Mouse (Mus musculus) heart, postnatal 0 days (tissue): ENCODE results near the gene Rnase2b. TPM values are rescaled to one million over a fixed set of nuclear protein-coding genes. Genes with fewer than 3 reads are reported as not detected.

ENCODE experiments used
- ATAC-seq: fragments of 200-750 bp; cut with Nextera tagmentation; 2 replicates; pipeline ENCODE4 v1.8.0; 2017; ENCODE audit warnings: low read depth, moderate number of reproducible peaks, moderate library complexity; ENCODE audit not compliant: insufficient read depth
- DNase-seq: peaks from one replicate; pipeline ENCODE4 v3.0.0-alpha.2; 2016; ENCODE audit warnings: low spot score
- H3K27ac ChIP-seq: fragments of 300-500 bp; sonication (generic); 2 replicates; pipeline ENCODE4 v1.5.1; 2014; ENCODE audit warnings: low read depth, mild to moderate bottlenecking
- H3K27me3 ChIP-seq: fragments of 300-500 bp; sonication (generic); 2 replicates; pipeline ENCODE4 v1.6.1; 2014; ENCODE audit warnings: low read length, mixed read lengths; ENCODE audit not compliant: control insufficient read depth, insufficient read depth
- H3K36me3 ChIP-seq: fragments of 300-500 bp; sonication (generic); replicated peaks from 2 replicates; pipeline ENCODE4 v1.6.1; 2014; ENCODE audit warnings: low read length, mixed read lengths; ENCODE audit not compliant: control insufficient read depth, insufficient read depth
- H3K4me1 ChIP-seq: fragments of 300-500 bp; sonication (generic); 2 replicates; pipeline ENCODE4 v1.6.1; 2014; ENCODE audit warnings: antibody characterized with exemption; ENCODE audit not compliant: control insufficient read depth, insufficient read depth
- H3K4me2 ChIP-seq: fragments of 300-500 bp; sonication (generic); 2 replicates; pipeline ENCODE4 v1.6.1; 2014; ENCODE audit warnings: low read depth, mild to moderate bottlenecking, low read length, moderate library complexity
- H3K4me3 ChIP-seq: fragments of 300-500 bp; sonication (generic); 2 replicates; pipeline ENCODE4 v1.5.1; 2014; ENCODE audit warnings: low read depth, low read length
- H3K9ac ChIP-seq: fragments of 300-500 bp; sonication (generic); replicated peaks from 2 replicates; pipeline ENCODE4 v1.6.1; 2014; ENCODE audit warnings: low read depth, low read length, mixed read lengths
- H3K9me3 ChIP-seq: fragments of 300-500 bp; sonication (generic); replicated peaks from 2 replicates; pipeline ENCODE4 v1.6.1; 2016; ENCODE audit warnings: low read length; ENCODE audit not compliant: control insufficient read depth
- CTCF ChIP-seq: IDR thresholded peaks from 2 replicates; pipeline ENCODE4 v1.5.1; 2016; ENCODE audit warnings: antibody characterized with exemption, control low read depth, low read depth
- EP300 ChIP-seq: IDR thresholded peaks from 2 replicates; pipeline ENCODE4 v1.6.1; 2016; ENCODE audit warnings: antibody characterized with exemption, low read depth
- WGBS: fragments of 180-500 bp; shearing (Covaris S2); extraction: QIAGEN DNeasy Blood & Tissue Kit; methylation state at CpG from one replicate; pipeline ENCODE4 v1.1.7; 2014; 5-methylcytosine and 5-hydroxymethylcytosine counted together
- polyA plus RNA-seq: library from polyadenylated mRNA; unstranded; fragments of >200 nt; fragmentation: Nextera tagmentation; extraction: Ambion mirVana; gene quantifications from 2 replicates; pipeline ENCODE4 v1.2.1, GENCODE M21; 2015
- total RNA-seq: library from RNA; depleted of rRNA; stranded (reverse); fragments of >200 nt; gene quantifications from 2 replicates; pipeline ENCODE4 v1.2.3, GENCODE M21; 2014; ENCODE audit warnings: low replicate concordance

The Rnase2b gene
- total and polyA plus RNA-seq, 2 experiments from 2014 or later = not detected

GRCm38 (mm10) chr14:51140342-51140741 is 21.7 kb upstream of the Rnase2b start:
- no peak overlapping the region for H3K9ac ChIP-seq
- DNase-seq (peak; percentile 26), ATAC-seq (no peak; the same call in 1 of the 2 replicates)
- no peaks in the 10 kb centered on the region for H3K27me3 ChIP-seq
- peaks cover 6% of the 10 kb centered on the region; the same call in 1 of the 2 replicates for H3K4me1 ChIP-seq
- 63% methylated on average over 2 of the region's 2 CpGs for WGBS
- no peak for TF ChIP-seq CTCF
- TF ChIP-seq EP300 = no peak
- H3K4me2 ChIP-seq = no peak overlapping the region
- no peaks in the 10 kb centered on the region for H3K36me3 ChIP-seq
- H3K27ac ChIP-seq = no peak overlapping the region
- H3K4me3 ChIP-seq = no peak overlapping the region
- no peaks in the 10 kb centered on the region for H3K9me3 ChIP-seq

- H3K9me3 ChIP-seq = no peaks in the 10 kb centered on the region
- 83% methylated on average over 4 of the region's 4 CpGs for WGBS
- H3K27ac ChIP-seq = no peak overlapping the region
- no peak overlapping the region for H3K9ac ChIP-seq
- H3K36me3 ChIP-seq = no peaks in the 10 kb centered on the region
- H3K4me2 ChIP-seq = no peak overlapping the region
- peaks cover 13% of the 10 kb centered on the region for H3K4me1 ChIP-seq
- H3K27me3 ChIP-seq = no peaks in the 10 kb centered on the region
- H3K4me3 ChIP-seq = no peak overlapping the region
- ATAC-seq = no peak
- TF ChIP-seq EP300 (no peak), CTCF (no peak)
- no peak for DNase-seq
Observed at GRCm38 (mm10) chr14:51142119-51142518, 19.9 kb upstream of the Rnase2b start.

DNA sequence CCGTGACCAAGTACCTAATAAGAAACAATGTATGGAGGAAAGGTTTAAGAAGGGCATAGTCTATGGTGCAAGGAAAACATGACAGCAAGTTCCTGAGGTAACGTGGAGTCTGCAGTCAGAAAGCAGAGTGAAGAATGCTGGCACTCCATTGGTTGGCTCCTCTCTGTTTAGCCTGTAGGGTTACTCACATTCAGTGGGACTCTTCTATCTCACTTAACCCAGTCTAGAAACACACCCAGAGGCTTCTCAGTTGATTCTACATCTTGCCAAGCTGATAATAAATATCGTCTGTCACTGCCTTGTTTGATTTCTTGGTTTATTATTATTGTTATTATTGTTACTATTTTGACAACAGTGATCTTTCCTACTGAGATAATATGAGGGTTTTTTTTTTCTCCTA is 19.5 kb upstream of the Rnase2b start:
- Histone ChIP-seq H3K4me1 (peaks cover 13% of the 10 kb centered on the region), H3K36me3 (no peaks in the 10 kb centered on the region), H3K9ac (no peak overlapping the region), H3K4me2 (no peak overlapping the region), H3K27me3 (no peaks in the 10 kb centered on the region), H3K9me3 (no peaks in the 10 kb centered on the region), H3K4me3 (no peak overlapping the region), H3K27ac (no peak overlapping the region)
- no peak for DNase-seq
- WGBS = 71% methylated on average over 3 of the region's 3 CpGs
- TF ChIP-seq EP300 = no peak
- no peak for TF ChIP-seq CTCF
- no peak for ATAC-seq

GRCm38 (mm10) chr14:51143287-51143686 is 18.8 kb upstream of the Rnase2b start:
- ATAC-seq (peak; percentile 80), DNase-seq (peak; percentile 31)
- no peak overlapping the region for H3K4me2 ChIP-seq
- 27% methylated on average over 4 of the region's 4 CpGs for WGBS
- H3K27me3 ChIP-seq = no peaks in the 10 kb centered on the region
- no peak overlapping the region for H3K4me3 ChIP-seq
- peaks cover 13% of the 10 kb centered on the region for H3K4me1 ChIP-seq
- no peaks in the 10 kb centered on the region for H3K9me3 ChIP-seq
- peak overlapping the region; percentile 12; the same call in 1 of the 2 replicates for H3K27ac ChIP-seq
- H3K36me3 ChIP-seq = no peaks in the 10 kb centered on the region
- no peak for TF ChIP-seq CTCF
- peak; percentile 51; the same call in 1 of the 2 replicates for TF ChIP-seq EP300
- no peak overlapping the region for H3K9ac ChIP-seq

- WGBS = 34% methylated on average over 2 of the region's 2 CpGs
- Histone ChIP-seq H3K4me3 (no peak overlapping the region), H3K4me2 (no peak overlapping the region), H3K4me1 (peaks cover 13% of the 10 kb centered on the region), H3K36me3 (no peaks in the 10 kb centered on the region), H3K9ac (no peak overlapping the region), H3K27me3 (no peaks in the 10 kb centered on the region), H3K9me3 (no peaks in the 10 kb centered on the region), H3K27ac (peak overlapping the region; percentile 12; the same call in 1 of the 2 replicates)
- no peak for TF ChIP-seq EP300
- TF ChIP-seq CTCF = no peak
- DNase-seq (no peak), ATAC-seq (no peak)
Observed at GRCm38 (mm10) chr14:51143937-51144336, 18.1 kb upstream of the Rnase2b start.

DNA sequence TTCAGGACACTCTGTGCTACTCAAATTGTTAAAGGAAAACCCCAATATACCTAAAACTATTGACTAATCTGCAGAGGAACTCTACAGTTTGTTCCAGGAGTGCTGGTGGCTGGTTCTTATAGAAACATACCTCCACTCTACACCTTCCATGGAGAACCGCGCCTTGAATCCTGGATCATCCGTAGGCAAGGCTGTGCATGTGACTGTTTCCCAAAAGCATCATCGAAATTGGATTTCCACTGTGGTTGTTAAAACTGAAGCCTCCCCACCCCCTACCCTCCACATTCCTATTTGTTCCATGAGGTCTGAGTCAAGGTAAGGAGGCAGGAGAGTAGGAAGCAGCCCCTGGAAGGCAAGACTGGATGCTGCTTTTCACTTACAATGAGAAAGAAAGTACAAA is 17.6 kb upstream of the Rnase2b start:
- Histone ChIP-seq H3K27ac (no peak overlapping the region), H3K4me3 (no peak overlapping the region), H3K4me1 (peaks cover 13% of the 10 kb centered on the region), H3K9ac (no peak overlapping the region), H3K9me3 (no peaks in the 10 kb centered on the region), H3K4me2 (no peak overlapping the region), H3K36me3 (no peaks in the 10 kb centered on the region), H3K27me3 (no peaks in the 10 kb centered on the region)
- DNase-seq (no peak), ATAC-seq (no peak)
- TF ChIP-seq CTCF (no peak), EP300 (no peak)
- 94% methylated on average over 4 of the region's 4 CpGs for WGBS
